Mouse (Mus musculus) layer of hippocampus, adult 2 months (tissue): ENCODE measurements around the gene Borcs8. TPM values are rescaled to one million over a fixed set of nuclear protein-coding genes. Genes with fewer than 3 reads are reported as not detected.
A peak's percentile ranks its signal among the peaks of the same experiment; 100 is the strongest.

Experiments used
- DNase-seq, 2 experiments: peaks; one replicate each; pipeline ENCODE4 v3.0.0; 2022; ENCODE audit warnings: low spot score in 2 of 2
- H3K27ac ChIP-seq: fragments of 200-600 bp; 2 replicates; pipeline ENCODE4 v1.8.1; 2022
- H3K4me3 ChIP-seq: fragments of 200-600 bp; 2 replicates; pipeline ENCODE4 v1.8.1; 2022; ENCODE audit warnings: mild to moderate bottlenecking
- CTCF ChIP-seq: fragments of 200-600 bp; conservative IDR thresholded peaks from 2 replicates; pipeline ENCODE4 v1.8.1; 2022; ENCODE audit warnings: antibody characterized with exemption, mild to moderate bottlenecking, moderate library complexity
- total RNA-seq, 2 experiments: library from RNA; stranded (reverse); gene quantifications; 2 replicates each; pipeline ENCODE4 v1.2.3; 2021

The Borcs8 gene
- total RNA-seq, 2 experiments from 2014 or later = 50.2 to 50.8 TPM

- no peak for DNase-seq
- no peak overlapping the region for H3K27ac ChIP-seq
- no peak for TF ChIP-seq CTCF
- H3K4me3 ChIP-seq = no peak overlapping the region
Observed at GRCm38 (mm10) chr8:70147678-70148607, 8.6 kb downstream of the Borcs8 start.

- no peak for TF ChIP-seq CTCF
- DNase-seq = no peak
- no peak overlapping the region for H3K27ac ChIP-seq
- H3K4me3 ChIP-seq = no peak overlapping the region
Observed at GRCm38 (mm10) chr8:70150158-70150557, 10.9 kb downstream of the Borcs8 start.

- H3K27ac ChIP-seq = no peak overlapping the region
- H3K4me3 ChIP-seq = no peak overlapping the region
- peak in 1 of 2 experiments; percentile 41 for DNase-seq
- TF ChIP-seq CTCF = no peak
Observed at GRCm38 (mm10) chr8:70152537-70153257, 13.4 kb downstream of the Borcs8 start.

GRCm38 (mm10) chr8:70157240-70157800 lies 18.0 kb downstream of the Borcs8 start:
- H3K4me3 ChIP-seq = no peak overlapping the region
- no peak for TF ChIP-seq CTCF
- DNase-seq = no peak

GRCm38 (mm10) chr8:70158069-70158853 lies 19.0 kb downstream of the Borcs8 start:
- TF ChIP-seq CTCF = no peak
- Histone ChIP-seq H3K27ac (no peak overlapping the region), H3K4me3 (peak overlapping the region; percentile 61)
- peak; percentile 53 to 61 for DNase-seq

More at GRCm38 (mm10) chr8:70157240-70157800, 18.0 kb downstream of the Borcs8 start:
- H3K27ac ChIP-seq = no peak overlapping the region

- no peak overlapping the region for H3K4me3 ChIP-seq
- H3K27ac ChIP-seq = no peak overlapping the region
- DNase-seq = no peak
- no peak for TF ChIP-seq CTCF
Observed at GRCm38 (mm10) chr8:70159211-70159610, 19.9 kb downstream of the Borcs8 start.

- TF ChIP-seq CTCF = no peak
- Histone ChIP-seq H3K4me3 (no peak overlapping the region), H3K27ac (no peak overlapping the region)
- DNase-seq = no peak
Observed at GRCm38 (mm10) chr8:70160015-70160414, 20.7 kb downstream of the Borcs8 start.

GRCm38 (mm10) chr8:70163316-70163715 lies 24.0 kb downstream of the Borcs8 start:
- no peak for TF ChIP-seq CTCF
- Histone ChIP-seq H3K27ac (no peak overlapping the region), H3K4me3 (no peak overlapping the region)
- no peak for DNase-seq

- peak; percentile 97 for TF ChIP-seq CTCF
- Histone ChIP-seq H3K4me3 (no peak overlapping the region; the same call in 1 of the 2 replicates), H3K27ac (no peak overlapping the region)
- peak; percentile 29 to 75 for DNase-seq
Observed at GRCm38 (mm10) chr8:70166504-70167110, 27.3 kb downstream of the Borcs8 start.

- Histone ChIP-seq H3K27ac (no peak overlapping the region), H3K4me3 (no peak overlapping the region)
- TF ChIP-seq CTCF = no peak
- no peak for DNase-seq
Observed at GRCm38 (mm10) chr8:70170116-70170515, 30.8 kb downstream of the Borcs8 start.

GRCm38 (mm10) chr8:70170748-70171147 lies 31.4 kb downstream of the Borcs8 start:
- Histone ChIP-seq H3K27ac (no peak overlapping the region), H3K4me3 (no peak overlapping the region)
- TF ChIP-seq CTCF = no peak
- no peak for DNase-seq

- Histone ChIP-seq H3K27ac (no peak overlapping the region), H3K4me3 (no peak overlapping the region)
- TF ChIP-seq CTCF = no peak
- no peak for DNase-seq
Observed at GRCm38 (mm10) chr8:70171240-70171639, 31.9 kb downstream of the Borcs8 start.
